1 mouse cellular context compared by ENCODE assay signal in genomic region chr1:64978321-64978799, GRCm38 (mm10).
TF ChIP-seq lines count a peak whose summit lies in the region.

No protein-coding gene starts in this region.

TF ChIP-seq in CH12.LX, 34 proteins besides CTCF, POLR2A, EP300 and RAD21 (continued from another document):
- TF ChIP-seq E2F4 (IDR thresholded peaks at IDR 0.05; ENCODE audit: insufficient replicate concordance, low read depth, low read length) (no peak), NRF1 (IDR thresholded peaks at IDR 0.05; ENCODE audit: low read depth, low read length) (no peak), TBP (conservative IDR thresholded peaks at IDR 0.05; ENCODE audit: low read depth, low read length) (no peak), MEF2A (IDR thresholded peaks at IDR 0.05; ENCODE audit: borderline replicate concordance, low read depth, low read length) (peak; percentile 93), GABPA (IDR thresholded peaks at IDR 0.05; ENCODE audit: insufficient replicate concordance, low read depth, low read length) (no peak), BHLHE40 (IDR thresholded peaks at IDR 0.05; ENCODE audit: low read depth, low read length) (peak; percentile 41; the same call in 1 of the 2 replicates), TCF12 (IDR thresholded peaks at IDR 0.05; ENCODE audit: low read depth, low read length) (peak; percentile 48; the same call in 1 of the 2 replicates)
